Mouse (Mus musculus): ENCODE results near the gene Agtr1a. TPM values are rescaled to one million over a fixed set of nuclear protein-coding genes. Genes with fewer than 3 reads are reported as not detected.

The Agtr1a gene
- total and polyA plus RNA-seq, 3 experiments: 0.05 to 8.2 TPM; not detected in 1

GRCm38 (mm10) chr13:30334667-30335066 is 1.6 kb upstream of the Agtr1a start:
- ATAC-seq (ENCODE audit: extremely low read depth, insufficient number of reproducible peaks, low FRiP score, poor library complexity, severe bottlenecking) (no peak), DNase-seq (ENCODE audit: low spot score) (no peak)
- Histone ChIP-seq H3K9me3 (replicated peaks) (no peaks in the 10 kb centered on the region), H3K4me1 (ENCODE audit: insufficient read depth, low read depth, low read length) (no peaks in the 10 kb centered on the region), H3K27me3 (ENCODE audit: insufficient read depth, low read length) (peaks cover 3% of the 10 kb centered on the region; the same call in 1 of the 2 replicates), H3K4me3 (ENCODE audit: low read depth, low read length) (no peak overlapping the region), H3K36me3 (replicated peaks) (no peaks in the 10 kb centered on the region)
- no peak for TF ChIP-seq POLR2AphosphoS5 (IDR thresholded peaks at IDR 0.05; ENCODE audit: insufficient replicate concordance, low read depth, low read length)
- no peak for TF ChIP-seq GATA2 (IDR thresholded peaks at IDR 0.05; ENCODE audit: borderline replicate concordance, low read depth, low read length)
- no peak for TF ChIP-seq TAL1 (conservative IDR thresholded peaks at IDR 0.05; ENCODE audit: low read depth, low read length)
- TF ChIP-seq GATA1 (IDR thresholded peaks at IDR 0.05; ENCODE audit: borderline replicate concordance, low read length): no peak
- TF ChIP-seq CTCF (IDR thresholded peaks at IDR 0.05; ENCODE audit: low read depth, low read length): no peak

- H3K4me3 ChIP-seq (ENCODE audit: low read depth, low read length): peak overlapping the region; percentile 54; the same call in 1 of the 2 replicates
- no peaks in the 10 kb centered on the region for H3K9me3 ChIP-seq (replicated peaks)
- no peak for ATAC-seq (ENCODE audit: extremely low read depth, insufficient number of reproducible peaks, low FRiP score, poor library complexity, severe bottlenecking)
- no peak for DNase-seq (ENCODE audit: low spot score)
- H3K4me1 ChIP-seq (ENCODE audit: insufficient read depth, low read depth, low read length): no peaks in the 10 kb centered on the region
- peaks cover under 1% of the 10 kb centered on the region; the same call in 1 of the 2 replicates for H3K27me3 ChIP-seq (ENCODE audit: insufficient read depth, low read length)
- H3K36me3 ChIP-seq (replicated peaks): no peaks in the 10 kb centered on the region
- TF ChIP-seq GATA1 (IDR thresholded peaks at IDR 0.05; ENCODE audit: borderline replicate concordance, low read length) (no peak), TAL1 (conservative IDR thresholded peaks at IDR 0.05; ENCODE audit: low read depth, low read length) (no peak), GATA2 (IDR thresholded peaks at IDR 0.05; ENCODE audit: borderline replicate concordance, low read depth, low read length) (no peak), CTCF (IDR thresholded peaks at IDR 0.05; ENCODE audit: low read depth, low read length) (no peak), POLR2AphosphoS5 (IDR thresholded peaks at IDR 0.05; ENCODE audit: insufficient replicate concordance, low read depth, low read length) (no peak)
These were observed 672 bp downstream of the Agtr1a start for GRCm38 (mm10) chr13:30336913-30337312.

- no peak for DNase-seq (ENCODE audit: low spot score)
- ATAC-seq (ENCODE audit: extremely low read depth, insufficient number of reproducible peaks, low FRiP score, poor library complexity, severe bottlenecking): no peak
- Histone ChIP-seq H3K9me3 (replicated peaks) (no peaks in the 10 kb centered on the region), H3K27me3 (ENCODE audit: insufficient read depth, low read length) (no peaks in the 10 kb centered on the region; the same call in 1 of the 2 replicates), H3K36me3 (replicated peaks) (no peaks in the 10 kb centered on the region), H3K4me3 (ENCODE audit: low read depth, low read length) (no peak overlapping the region), H3K4me1 (ENCODE audit: insufficient read depth, low read depth, low read length) (no peaks in the 10 kb centered on the region)
- no peak for TF ChIP-seq GATA2 (IDR thresholded peaks at IDR 0.05; ENCODE audit: borderline replicate concordance, low read depth, low read length)
- no peak for TF ChIP-seq GATA1 (IDR thresholded peaks at IDR 0.05; ENCODE audit: borderline replicate concordance, low read length)
- no peak for TF ChIP-seq TAL1 (conservative IDR thresholded peaks at IDR 0.05; ENCODE audit: low read depth, low read length)
- TF ChIP-seq POLR2AphosphoS5 (IDR thresholded peaks at IDR 0.05; ENCODE audit: insufficient replicate concordance, low read depth, low read length): no peak
- no peak for TF ChIP-seq CTCF (IDR thresholded peaks at IDR 0.05; ENCODE audit: low read depth, low read length)
These were observed 1.4 kb downstream of the Agtr1a start for GRCm38 (mm10) chr13:30337646-30338045.

DNA sequence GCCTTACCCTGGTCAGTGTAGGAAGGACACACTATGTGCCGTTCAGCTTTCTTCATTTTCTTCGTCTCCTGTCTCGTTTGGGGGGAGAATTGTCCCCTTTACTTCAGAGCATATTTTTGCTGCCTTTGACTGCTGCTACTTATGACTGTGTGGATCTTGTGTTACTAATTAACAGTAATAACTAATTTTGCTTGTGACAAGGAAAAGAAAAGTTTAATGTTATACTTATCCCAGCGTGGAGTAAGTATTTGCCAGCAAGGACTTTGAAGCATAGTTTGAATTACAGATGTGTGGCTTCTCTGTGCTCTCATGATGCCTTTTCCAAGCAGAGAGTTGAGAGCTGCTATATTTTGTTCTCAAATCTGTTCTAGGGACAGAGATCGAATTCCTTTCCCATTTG is 2.3 kb downstream of the Agtr1a start:
- Histone ChIP-seq H3K4me3 (ENCODE audit: low read depth, low read length) (no peak overlapping the region), H3K36me3 (replicated peaks) (no peaks in the 10 kb centered on the region), H3K4me1 (ENCODE audit: insufficient read depth, low read depth, low read length) (no peaks in the 10 kb centered on the region), H3K27me3 (ENCODE audit: insufficient read depth, low read length) (no peaks in the 10 kb centered on the region; the same call in 1 of the 2 replicates), H3K9me3 (replicated peaks) (no peaks in the 10 kb centered on the region)
- no peak for TF ChIP-seq CTCF (IDR thresholded peaks at IDR 0.05; ENCODE audit: low read depth, low read length)
- TF ChIP-seq POLR2AphosphoS5 (IDR thresholded peaks at IDR 0.05; ENCODE audit: insufficient replicate concordance, low read depth, low read length): no peak
- no peak for TF ChIP-seq GATA2 (IDR thresholded peaks at IDR 0.05; ENCODE audit: borderline replicate concordance, low read depth, low read length)
- DNase-seq (ENCODE audit: low spot score): no peak
- ATAC-seq (ENCODE audit: extremely low read depth, insufficient number of reproducible peaks, low FRiP score, poor library complexity, severe bottlenecking): no peak

- no peak for DNase-seq (ENCODE audit: low spot score)
- TF ChIP-seq TAL1 (conservative IDR thresholded peaks at IDR 0.05; ENCODE audit: low read depth, low read length): no peak
- no peak for TF ChIP-seq CTCF (IDR thresholded peaks at IDR 0.05; ENCODE audit: low read depth, low read length)
- no peak for TF ChIP-seq GATA2 (IDR thresholded peaks at IDR 0.05; ENCODE audit: borderline replicate concordance, low read depth, low read length)
- no peak for TF ChIP-seq GATA1 (IDR thresholded peaks at IDR 0.05; ENCODE audit: borderline replicate concordance, low read length)
- no peak for TF ChIP-seq POLR2AphosphoS5 (IDR thresholded peaks at IDR 0.05; ENCODE audit: insufficient replicate concordance, low read depth, low read length)
These were observed 3.7 kb downstream of the Agtr1a start for GRCm38 (mm10) chr13:30339927-30340326.

GRCm38 (mm10) chr13:30341987-30342898 is 6.0 kb downstream of the Agtr1a start:
- ATAC-seq (ENCODE audit: extremely low read depth, insufficient number of reproducible peaks, low FRiP score, poor library complexity, severe bottlenecking) (no peak), DNase-seq (ENCODE audit: low spot score) (no peak)
- H3K9me3 ChIP-seq (replicated peaks): no peaks in the 10 kb centered on the region
- no peak for TF ChIP-seq GATA2 (IDR thresholded peaks at IDR 0.05; ENCODE audit: borderline replicate concordance, low read depth, low read length)
- TF ChIP-seq GATA1 (IDR thresholded peaks at IDR 0.05; ENCODE audit: borderline replicate concordance, low read length): no peak
- TF ChIP-seq CTCF (IDR thresholded peaks at IDR 0.05; ENCODE audit: low read depth, low read length): no peak
- no peak for TF ChIP-seq TAL1 (conservative IDR thresholded peaks at IDR 0.05; ENCODE audit: low read depth, low read length)
- no peak for TF ChIP-seq POLR2AphosphoS5 (IDR thresholded peaks at IDR 0.05; ENCODE audit: insufficient replicate concordance, low read depth, low read length)
- no peaks in the 10 kb centered on the region for H3K4me1 ChIP-seq (ENCODE audit: insufficient read depth, low read depth, low read length)
- H3K4me3 ChIP-seq (ENCODE audit: low read depth, low read length): no peak overlapping the region
- no peaks in the 10 kb centered on the region for H3K27me3 ChIP-seq (ENCODE audit: insufficient read depth, low read length)
- no peaks in the 10 kb centered on the region for H3K36me3 ChIP-seq (replicated peaks)

More at GRCm38 (mm10) chr13:30339927-30340326, 3.7 kb downstream of the Agtr1a start:
- Histone ChIP-seq H3K27me3 (ENCODE audit: insufficient read depth, low read length) (no peaks in the 10 kb centered on the region; the same call in 1 of the 2 replicates), H3K9me3 (replicated peaks) (no peaks in the 10 kb centered on the region), H3K4me1 (ENCODE audit: insufficient read depth, low read depth, low read length) (no peaks in the 10 kb centered on the region), H3K4me3 (ENCODE audit: low read depth, low read length) (no peak overlapping the region), H3K36me3 (replicated peaks) (no peaks in the 10 kb centered on the region)
- no peak for ATAC-seq (ENCODE audit: extremely low read depth, insufficient number of reproducible peaks, low FRiP score, poor library complexity, severe bottlenecking)

All from G1E (cell line).